Mouse (Mus musculus) adrenal gland (tissue): Measurements from ENCODE around the gene Zfp831.

Experiments used
- intact Hi-C: fragments of 180-260 bp; cut with DNase I; formaldehyde crosslinking; loops from one replicate; pipeline ENCODE4 v1.15.1; 2025

Gene Zfp831

DNA sequence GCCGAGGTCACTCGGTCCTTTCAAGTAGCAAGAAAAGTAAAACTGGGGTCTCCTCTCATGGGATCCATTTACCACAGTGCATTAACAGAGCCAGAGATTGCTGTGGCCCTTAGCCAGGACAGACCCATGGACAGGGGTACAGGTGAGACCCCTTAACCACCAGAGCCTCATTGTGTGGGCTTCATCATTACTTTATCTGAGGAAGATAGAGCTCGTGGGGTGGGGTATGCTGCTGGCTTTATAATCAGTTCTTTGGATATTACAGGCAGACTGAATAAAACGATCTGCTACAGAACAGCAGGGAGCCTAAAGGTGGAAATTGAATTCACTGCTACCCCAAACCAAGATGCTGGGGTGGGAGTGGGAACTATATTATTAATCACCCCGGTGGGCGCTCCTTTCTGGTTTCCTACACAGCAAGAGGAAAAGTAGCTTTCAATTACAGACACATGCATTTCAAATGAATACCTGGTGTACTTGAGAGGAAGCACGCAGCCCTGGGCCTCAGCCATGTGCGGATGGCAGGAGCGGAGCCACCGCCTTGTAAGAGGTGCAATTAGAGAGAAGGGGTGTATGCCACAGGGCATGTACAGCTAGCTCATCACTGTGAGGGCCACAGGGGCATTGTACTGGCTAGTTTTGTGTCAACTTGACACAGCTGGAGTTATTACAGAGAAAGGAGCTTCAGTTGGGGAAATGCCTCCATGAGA lies 83.9 kb downstream of the Zfp831 start:
- intact Hi-C loops = no loop called here

GRCm38 (mm10) chr2:174731939-174732338 lies 88.6 kb downstream of the Zfp831 start:
- intact Hi-C loops = no loop called here

GRCm38 (mm10) chr2:174735270-174735669 lies 91.9 kb downstream of the Zfp831 start:
- intact Hi-C loops = no loop called here

DNA sequence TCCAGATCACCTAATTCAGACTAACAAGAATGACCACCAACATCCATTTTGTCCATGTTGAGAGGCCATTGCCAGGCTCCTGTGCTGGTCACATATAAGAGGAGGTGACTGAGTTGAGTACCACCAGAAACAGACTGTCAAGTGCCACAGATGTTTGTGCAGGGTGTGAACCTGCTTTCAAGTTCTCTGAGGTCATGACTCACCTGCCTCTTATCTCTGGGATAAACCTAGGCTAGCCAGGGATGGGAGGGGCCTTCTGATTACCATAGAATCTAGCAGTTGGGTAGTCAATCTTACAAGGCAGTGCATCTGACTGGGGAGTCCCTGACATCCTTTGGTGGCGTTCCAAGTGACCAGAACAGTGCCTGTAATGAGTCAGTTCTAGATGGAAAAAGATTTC lies 103.8 kb downstream of the Zfp831 start:
- intact Hi-C loops = no loop called here

DNA sequence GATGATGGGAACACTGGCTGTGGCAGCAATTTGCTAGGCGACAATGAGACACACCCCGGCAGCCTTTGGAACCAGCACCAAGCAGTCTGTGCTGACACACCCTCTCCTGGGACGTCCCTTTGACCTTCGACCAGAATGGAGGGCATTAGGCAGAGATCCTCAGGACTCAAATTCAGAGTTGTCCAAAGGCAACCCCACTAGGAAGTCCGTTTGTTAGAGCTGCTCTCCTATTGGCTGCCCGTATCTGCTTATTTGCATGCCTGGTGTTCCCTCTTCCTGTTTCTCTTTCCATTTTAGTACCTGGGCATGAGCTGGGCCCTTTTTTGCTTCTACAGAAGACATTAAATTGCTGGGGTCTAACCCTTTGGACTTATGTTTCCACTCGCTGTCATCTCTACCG lies 105.0 kb downstream of the Zfp831 start:
- intact Hi-C loops = no loop called here

DNA sequence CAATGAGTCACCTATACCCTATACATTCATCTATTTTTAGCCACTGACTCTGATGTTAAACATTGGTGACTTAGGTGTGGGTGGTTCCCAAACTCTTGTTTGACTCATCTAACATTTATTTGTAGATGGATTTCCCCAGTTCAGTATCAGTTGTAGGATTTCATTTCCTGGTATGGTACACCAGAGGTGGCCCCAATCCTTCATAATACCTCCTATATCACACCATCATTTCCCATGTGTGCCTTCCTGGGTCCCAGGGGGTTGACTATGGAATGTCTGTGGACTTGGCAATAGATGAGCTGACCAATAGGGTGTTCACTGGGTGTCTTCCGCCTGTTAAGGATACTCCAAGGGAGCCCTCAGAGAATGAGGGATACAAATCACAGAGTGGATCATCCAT lies 109.9 kb downstream of the Zfp831 start:
- intact Hi-C loops = no loop called here

GRCm38 (mm10) chr2:174754231-174754630 lies 110.9 kb downstream of the Zfp831 start:
- intact Hi-C loops = no loop called here

GRCm38 (mm10) chr2:174759189-174759588 lies 115.9 kb downstream of the Zfp831 start:
- intact Hi-C loops = no loop called here
